Mouse (Mus musculus): Measurements from ENCODE around the gene Irx5. TPM values are rescaled to one million over a fixed set of nuclear protein-coding genes. Genes with fewer than 3 reads are reported as not detected.

The Irx5 gene
- polyA plus RNA-seq, 1 experiment from 2014 or later: not detected

DNA sequence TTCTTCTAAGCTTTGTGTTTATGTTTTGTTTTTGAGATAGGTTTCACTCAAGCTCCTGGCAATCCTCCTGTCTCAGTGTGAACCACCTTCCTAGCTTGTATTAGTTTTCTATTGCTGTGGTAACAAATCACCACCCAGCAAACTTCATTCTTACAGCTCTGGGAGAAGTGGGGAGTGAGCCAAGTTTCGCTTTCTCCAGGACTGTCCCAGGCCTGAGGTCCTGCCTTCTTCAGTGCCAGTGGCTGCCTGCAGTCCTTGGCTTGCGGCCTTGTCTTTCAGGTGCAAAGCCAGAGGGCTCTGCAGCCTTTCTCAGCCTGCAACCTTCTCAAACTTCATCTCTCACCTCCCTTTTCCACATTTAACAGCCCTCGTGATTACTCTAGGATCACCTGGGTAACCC, 25.6 kb upstream of the Irx5 start:
- TF ChIP-seq EP300 (IDR thresholded peaks at IDR 0.05; ENCODE audit: low read depth): no peak
- DNase-seq: no peak
- Histone ChIP-seq H3K27ac (ENCODE audit: low read depth) (no peak overlapping the region), H3K27me3 (ENCODE audit: insufficient read depth, low read length) (no peaks in the 10 kb centered on the region), H3K4me3 (ENCODE audit: low read depth, low read length) (no peak overlapping the region), H3K36me3 (replicated peaks; ENCODE audit: insufficient read depth, low read length) (no peaks in the 10 kb centered on the region), H3K9me3 (ENCODE audit: low read length) (no peaks in the 10 kb centered on the region), H3K9ac (replicated peaks) (no peak overlapping the region), H3K4me1 (ENCODE audit: insufficient read depth) (no peaks in the 10 kb centered on the region), H3K4me2 (ENCODE audit: low read depth, low read length) (no peak overlapping the region)
- ATAC-seq: no peak
- 76% methylated on average over 3 of the region's 3 CpGs for WGBS (ENCODE audit: insufficient replicate concordance)

GRCm38 (mm10) chr8:92333406-92333805, 24.0 kb upstream of the Irx5 start:
- Histone ChIP-seq H3K4me3 (ENCODE audit: low read depth, low read length) (no peak overlapping the region), H3K9ac (replicated peaks) (no peak overlapping the region), H3K27me3 (ENCODE audit: insufficient read depth, low read length) (no peaks in the 10 kb centered on the region), H3K27ac (ENCODE audit: low read depth) (no peak overlapping the region), H3K9me3 (ENCODE audit: low read length) (no peaks in the 10 kb centered on the region), H3K36me3 (replicated peaks; ENCODE audit: insufficient read depth, low read length) (no peaks in the 10 kb centered on the region), H3K4me2 (ENCODE audit: low read depth, low read length) (no peak overlapping the region), H3K4me1 (ENCODE audit: insufficient read depth) (no peaks in the 10 kb centered on the region)
- TF ChIP-seq CTCF (IDR thresholded peaks at IDR 0.05; ENCODE audit: low read depth) (no peak), EP300 (IDR thresholded peaks at IDR 0.05; ENCODE audit: low read depth) (no peak)
- ATAC-seq (no peak), DNase-seq (no peak)
- WGBS (ENCODE audit: insufficient replicate concordance): 88% methylated on average over 8 of the region's 8 CpGs

DNA sequence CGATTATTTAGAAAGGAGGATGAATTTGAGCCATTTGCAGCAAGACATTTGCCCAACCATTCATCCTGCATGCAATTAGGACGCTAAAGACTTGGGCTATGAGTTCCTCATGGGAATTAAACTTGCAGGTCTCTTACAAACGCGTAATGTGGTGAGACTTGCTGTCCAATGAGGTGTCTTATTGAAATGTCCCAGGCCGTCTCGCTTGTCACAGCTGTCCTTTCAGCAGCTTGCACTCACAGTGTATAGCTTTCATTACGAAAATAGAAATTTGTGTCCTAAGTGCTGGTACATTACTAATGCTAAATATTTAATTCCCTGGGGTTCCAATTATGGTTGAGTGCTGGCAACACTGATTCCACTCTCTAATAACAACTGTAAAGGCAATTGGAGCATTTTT, 22.3 kb upstream of the Irx5 start:
- no peaks in the 10 kb centered on the region for H3K27me3 ChIP-seq (ENCODE audit: insufficient read depth, low read length)
- no peak for TF ChIP-seq CTCF (IDR thresholded peaks at IDR 0.05; ENCODE audit: low read depth)
- TF ChIP-seq EP300 (IDR thresholded peaks at IDR 0.05; ENCODE audit: low read depth): no peak
- no peak overlapping the region for H3K4me2 ChIP-seq (ENCODE audit: low read depth, low read length)
- no peak overlapping the region for H3K27ac ChIP-seq (ENCODE audit: low read depth)
- H3K36me3 ChIP-seq (replicated peaks; ENCODE audit: insufficient read depth, low read length): no peaks in the 10 kb centered on the region
- H3K4me1 ChIP-seq (ENCODE audit: insufficient read depth): no peaks in the 10 kb centered on the region
- ATAC-seq: no peak
- no peak for DNase-seq
- H3K4me3 ChIP-seq (ENCODE audit: low read depth, low read length): no peak overlapping the region
- WGBS (ENCODE audit: insufficient replicate concordance): 87% methylated on average over 7 of the region's 7 CpGs
- no peak overlapping the region for H3K9ac ChIP-seq (replicated peaks)
- no peaks in the 10 kb centered on the region for H3K9me3 ChIP-seq (ENCODE audit: low read length)

DNA sequence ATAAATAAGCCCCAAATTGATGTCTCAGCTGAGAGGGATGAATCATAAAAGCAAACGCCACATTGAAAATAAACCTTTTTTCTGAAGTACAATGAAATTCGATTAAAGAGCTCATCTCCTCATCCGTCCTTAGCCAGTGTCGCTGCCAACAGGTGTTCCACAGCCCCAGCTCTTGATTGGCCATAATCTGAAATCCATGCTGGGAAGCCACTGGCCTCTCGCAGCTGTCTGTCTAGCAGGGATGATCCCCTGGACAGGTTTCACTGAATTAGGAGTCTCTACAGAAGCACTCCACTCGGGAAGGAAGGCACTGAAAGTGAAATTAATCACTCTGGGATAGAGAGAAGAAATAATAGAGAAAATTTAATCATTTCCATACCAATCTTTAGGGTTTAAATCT, 21.4 kb upstream of the Irx5 start:
- TF ChIP-seq CTCF (IDR thresholded peaks at IDR 0.05; ENCODE audit: low read depth) (no peak), EP300 (IDR thresholded peaks at IDR 0.05; ENCODE audit: low read depth) (no peak)
- H3K27ac ChIP-seq (ENCODE audit: low read depth): no peak overlapping the region
- ATAC-seq: no peak
- no peak overlapping the region for H3K4me3 ChIP-seq (ENCODE audit: low read depth, low read length)
- no peaks in the 10 kb centered on the region for H3K9me3 ChIP-seq (ENCODE audit: low read length)
- WGBS (ENCODE audit: insufficient replicate concordance): 82% methylated on average over 6 of the region's 6 CpGs
- H3K4me2 ChIP-seq (ENCODE audit: low read depth, low read length): no peak overlapping the region
- no peaks in the 10 kb centered on the region for H3K36me3 ChIP-seq (replicated peaks; ENCODE audit: insufficient read depth, low read length)
- DNase-seq: no peak
- no peaks in the 10 kb centered on the region for H3K27me3 ChIP-seq (ENCODE audit: insufficient read depth, low read length)
- no peak overlapping the region for H3K9ac ChIP-seq (replicated peaks)
- no peaks in the 10 kb centered on the region for H3K4me1 ChIP-seq (ENCODE audit: insufficient read depth)

- Histone ChIP-seq H3K4me2 (ENCODE audit: low read depth, low read length) (no peak overlapping the region), H3K9ac (replicated peaks) (no peak overlapping the region), H3K4me3 (ENCODE audit: low read depth, low read length) (no peak overlapping the region), H3K27ac (ENCODE audit: low read depth) (no peak overlapping the region), H3K4me1 (ENCODE audit: insufficient read depth) (no peaks in the 10 kb centered on the region), H3K27me3 (ENCODE audit: insufficient read depth, low read length) (no peaks in the 10 kb centered on the region), H3K36me3 (replicated peaks; ENCODE audit: insufficient read depth, low read length) (no peaks in the 10 kb centered on the region), H3K9me3 (ENCODE audit: low read length) (no peaks in the 10 kb centered on the region)
- DNase-seq: no peak
- 89% methylated on average over 4 of the region's 4 CpGs for WGBS (ENCODE audit: insufficient replicate concordance)
- ATAC-seq: no peak
- TF ChIP-seq CTCF (IDR thresholded peaks at IDR 0.05; ENCODE audit: low read depth): no peak
- no peak for TF ChIP-seq EP300 (IDR thresholded peaks at IDR 0.05; ENCODE audit: low read depth)
Measured at GRCm38 (mm10) chr8:92343544-92343943, 13.9 kb upstream of the Irx5 start.

DNA sequence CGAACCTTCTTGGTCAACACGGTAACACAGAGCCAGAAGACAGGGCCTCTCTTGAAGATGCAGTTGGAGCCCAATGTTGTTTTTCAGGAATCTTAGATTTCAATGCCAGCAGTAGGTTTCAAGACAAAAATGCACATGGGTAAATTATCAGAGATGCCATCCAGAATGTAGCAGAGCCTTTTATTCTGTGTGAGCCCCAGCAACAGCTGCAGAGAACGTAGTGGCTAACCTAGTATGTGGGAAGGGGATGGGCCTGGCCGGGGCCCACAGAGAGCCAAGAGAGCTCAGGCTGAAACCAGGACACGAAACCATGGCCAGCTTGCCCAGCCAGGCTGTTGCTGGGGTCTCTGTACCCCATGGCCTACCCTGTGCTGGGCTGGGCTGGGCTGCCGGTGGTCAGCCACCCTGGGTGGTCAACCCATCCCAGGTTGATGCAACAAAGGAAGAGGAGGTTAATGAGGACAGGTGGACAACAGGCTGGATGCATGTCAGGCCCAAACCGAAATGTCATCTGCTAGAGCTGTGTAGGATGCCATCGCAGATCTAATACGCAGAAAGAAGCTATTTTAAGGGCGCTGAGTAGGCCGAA, 7.4 kb upstream of the Irx5 start:
- no peak for DNase-seq
- H3K4me3 ChIP-seq (ENCODE audit: low read depth, low read length): no peak overlapping the region
- WGBS (ENCODE audit: insufficient replicate concordance): 82% methylated on average over 11 of the region's 11 CpGs
- H3K9me3 ChIP-seq (ENCODE audit: low read length): no peaks in the 10 kb centered on the region
- no peak for TF ChIP-seq CTCF (IDR thresholded peaks at IDR 0.05; ENCODE audit: low read depth)
- no peak for TF ChIP-seq EP300 (IDR thresholded peaks at IDR 0.05; ENCODE audit: low read depth)
- no peak overlapping the region for H3K27ac ChIP-seq (ENCODE audit: low read depth)
- no peak overlapping the region for H3K9ac ChIP-seq (replicated peaks)
- no peaks in the 10 kb centered on the region for H3K36me3 ChIP-seq (replicated peaks; ENCODE audit: insufficient read depth, low read length)
- no peaks in the 10 kb centered on the region for H3K4me1 ChIP-seq (ENCODE audit: insufficient read depth)
- no peak overlapping the region for H3K4me2 ChIP-seq (ENCODE audit: low read depth, low read length)
- ATAC-seq: no peak
- peaks cover 14% of the 10 kb centered on the region for H3K27me3 ChIP-seq (ENCODE audit: insufficient read depth, low read length)

DNA sequence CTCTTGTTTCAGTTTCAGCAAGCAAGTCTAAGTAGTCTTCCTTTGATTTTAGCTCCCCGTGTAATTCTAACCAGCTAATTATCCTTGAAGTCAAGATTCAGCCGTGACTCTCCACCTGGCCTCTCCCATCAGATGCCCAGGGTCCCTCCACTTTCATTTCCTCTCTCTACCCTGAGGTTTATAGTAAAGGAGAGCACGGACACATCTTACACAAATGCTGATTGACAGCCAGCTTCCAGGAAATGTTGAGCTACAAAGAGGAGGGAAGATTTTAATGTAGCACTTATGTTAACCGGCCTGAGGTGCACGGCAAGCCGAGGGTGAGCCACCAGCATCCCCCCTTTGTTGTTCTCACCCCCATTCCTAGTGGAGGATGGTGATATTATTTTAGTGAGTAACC, 4.0 kb upstream of the Irx5 start:
- no peak overlapping the region for H3K27ac ChIP-seq (ENCODE audit: low read depth)
- H3K27me3 ChIP-seq (ENCODE audit: insufficient read depth, low read length): peaks cover 37% of the 10 kb centered on the region
- H3K4me3 ChIP-seq (ENCODE audit: low read depth, low read length): no peak overlapping the region
- no peak overlapping the region for H3K9ac ChIP-seq (replicated peaks)
- no peaks in the 10 kb centered on the region for H3K36me3 ChIP-seq (replicated peaks; ENCODE audit: insufficient read depth, low read length)
- no peak overlapping the region for H3K4me2 ChIP-seq (ENCODE audit: low read depth, low read length)
- no peaks in the 10 kb centered on the region for H3K9me3 ChIP-seq (ENCODE audit: low read length)
- ATAC-seq (no peak), DNase-seq (no peak)
- peaks cover 24% of the 10 kb centered on the region for H3K4me1 ChIP-seq (ENCODE audit: insufficient read depth)
- TF ChIP-seq CTCF (IDR thresholded peaks at IDR 0.05; ENCODE audit: low read depth) (no peak), EP300 (IDR thresholded peaks at IDR 0.05; ENCODE audit: low read depth) (no peak)
- WGBS (ENCODE audit: insufficient replicate concordance): 43% methylated on average over 6 of the region's 6 CpGs
